Mouse (Mus musculus) left cerebral cortex, adult 2 months (tissue): ENCODE results near the gene Cacna1c. TPM values are rescaled to one million over a fixed set of nuclear protein-coding genes. Genes with fewer than 3 reads are reported as not detected.

ENCODE experiments used
- DNase-seq, 2 experiments: peaks; one replicate each; pipeline ENCODE4 v3.0.0; 2021 to 2022; ENCODE audit warnings: low spot score in 2 of 2, mixed read lengths in 1 of 2; ENCODE audit errors: extremely low spot score in 1 of 2
- H3K27ac ChIP-seq: fragments of 200-600 bp; 2 replicates; pipeline ENCODE4 v1.8.1; 2022
- H3K4me3 ChIP-seq: fragments of 200-600 bp; 2 replicates; pipeline ENCODE4 v1.8.1; 2022
- CTCF ChIP-seq: fragments of 200-600 bp; IDR thresholded peaks from 2 replicates; pipeline ENCODE4 v1.8.1; 2022; ENCODE audit warnings: antibody characterized with exemption, mild to moderate bottlenecking, moderate library complexity
- intact Hi-C: fragments of 180-260 bp; cut with DNase I; formaldehyde crosslinking; loops from one replicate; pipeline ENCODE4 v1.15.1; 2025
- total RNA-seq, 2 experiments: library from RNA; stranded (reverse); gene quantifications; 2 replicates each; pipeline ENCODE4 v1.2.3; 2021

Gene Cacna1c
- total RNA-seq, 2 experiments from 2014 or later: 69.1 to 73.9 TPM

DNA sequence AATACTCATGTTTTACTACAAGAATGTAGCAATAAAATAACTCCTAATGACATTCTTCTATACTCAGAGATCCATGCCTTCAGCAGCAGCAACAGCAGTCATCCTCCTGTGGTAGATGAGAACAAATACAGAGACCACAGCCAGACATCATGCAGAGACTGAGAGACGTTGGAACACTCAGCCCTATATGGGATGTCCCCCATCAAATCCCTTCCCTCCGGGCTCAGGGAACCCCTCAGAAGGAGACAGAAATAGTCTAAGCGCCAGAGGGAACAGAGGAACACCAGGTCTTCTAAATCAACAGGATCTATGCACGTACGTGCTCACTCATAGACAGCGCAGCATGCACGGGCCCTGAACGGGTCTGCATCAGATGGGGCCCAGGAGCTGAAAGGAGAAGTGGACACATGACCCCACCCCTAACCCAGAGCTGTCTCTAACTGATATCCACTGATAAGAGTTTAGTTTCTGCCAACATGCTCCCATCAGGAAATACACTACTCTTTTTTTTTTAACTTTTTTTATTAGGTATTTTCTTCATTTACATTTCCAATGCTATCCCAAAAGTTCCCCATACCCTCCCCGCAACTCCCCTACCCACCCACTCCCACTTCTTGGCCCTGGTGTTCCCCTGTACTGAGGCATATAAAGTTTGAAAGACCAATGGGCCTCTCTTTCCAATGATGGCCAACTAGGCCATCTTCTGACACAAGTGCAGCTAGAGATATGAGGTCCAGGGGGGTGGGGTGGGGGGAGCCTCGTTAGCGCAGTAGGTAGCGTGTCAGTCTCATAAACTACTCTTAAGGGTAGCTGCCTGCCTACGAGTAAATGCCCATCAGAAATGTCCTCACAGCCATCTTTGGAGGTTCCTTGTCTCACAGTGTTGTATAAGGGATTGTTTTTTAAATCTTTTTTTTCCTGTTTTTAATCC lies 182.8 kb downstream of the Cacna1c start:
- DNase-seq: no peak
- intact Hi-C loops: no loop called here

DNA sequence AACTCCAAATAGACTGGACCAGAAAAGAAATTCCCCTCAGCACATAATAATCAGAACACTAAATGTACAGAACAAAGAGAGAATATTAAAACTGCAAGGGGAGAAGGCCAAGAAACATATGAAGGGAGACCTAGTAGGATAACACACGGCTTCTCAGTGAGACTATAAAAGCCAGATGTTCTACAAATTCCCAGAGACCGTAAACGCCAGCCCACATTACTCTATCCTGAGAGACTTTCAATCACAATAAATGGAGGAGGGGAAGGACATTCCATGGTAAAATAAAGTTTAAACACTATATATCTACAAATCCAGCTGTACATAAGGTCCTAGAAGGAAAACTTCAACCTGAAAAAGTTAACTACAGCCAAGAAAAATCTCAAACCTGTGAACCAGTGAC lies 185.3 kb downstream of the Cacna1c start:
- intact Hi-C loops: no loop called here
- DNase-seq: no peak
- Histone ChIP-seq H3K27ac (no peak overlapping the region), H3K4me3 (no peak overlapping the region)
- TF ChIP-seq CTCF: no peak

More for the DNA sequence above, 182.8 kb downstream of the Cacna1c start:
- no peak overlapping the region for H3K27ac ChIP-seq
- no peak overlapping the region for H3K4me3 ChIP-seq
- no peak for TF ChIP-seq CTCF

DNA sequence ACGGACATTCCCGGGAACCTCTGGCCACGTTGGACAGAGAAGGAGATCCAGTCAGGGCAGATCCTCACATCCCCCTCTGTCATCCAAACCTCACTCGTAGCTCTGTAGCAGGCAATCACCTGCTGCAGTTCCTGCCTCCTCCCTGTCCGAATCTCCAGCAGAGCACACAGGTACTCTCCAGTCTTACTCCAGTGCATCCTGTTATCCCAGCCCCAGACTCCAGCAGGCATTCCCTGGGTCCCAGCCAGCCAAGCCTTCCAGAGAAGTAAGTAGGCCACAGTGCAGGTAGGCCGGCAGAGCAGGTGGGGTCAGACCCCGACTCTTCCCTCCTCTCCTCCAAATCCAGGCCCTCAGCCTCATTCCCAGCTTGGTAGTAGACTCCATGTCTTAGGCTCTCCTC lies 186.7 kb downstream of the Cacna1c start:
- no peak for TF ChIP-seq CTCF
- no peak overlapping the region for H3K4me3 ChIP-seq
- no peak overlapping the region for H3K27ac ChIP-seq
- DNase-seq: no peak
- intact Hi-C loops: no loop called here

DNA sequence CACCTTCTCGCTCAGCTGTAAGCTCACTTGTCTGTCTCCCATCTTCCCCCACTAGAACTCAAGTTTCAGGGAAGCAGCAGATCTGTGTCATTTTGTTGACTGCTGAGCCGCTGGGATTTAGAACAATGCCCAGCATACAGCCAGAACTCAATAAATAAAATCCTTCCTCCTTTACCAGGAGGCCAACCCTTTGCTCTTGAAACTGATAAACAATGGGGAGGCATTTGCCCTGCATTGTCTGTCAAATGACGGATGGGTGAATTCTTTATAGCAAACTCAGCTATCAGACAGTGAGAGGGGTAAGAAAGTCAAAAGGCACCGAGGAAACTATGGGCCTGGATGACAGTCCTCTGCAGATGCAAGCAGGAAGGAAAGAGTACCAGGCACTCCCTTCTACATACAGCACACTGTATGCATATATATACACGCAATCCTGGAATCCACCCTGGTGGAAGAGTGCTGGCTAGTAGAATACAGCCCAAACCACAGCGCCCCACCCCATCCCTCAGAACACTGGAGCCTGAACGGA lies 187.5 kb downstream of the Cacna1c start:
- Histone ChIP-seq H3K27ac (no peak overlapping the region), H3K4me3 (no peak overlapping the region)
- DNase-seq: no peak
- intact Hi-C loops: no loop called here
- TF ChIP-seq CTCF: no peak

DNA sequence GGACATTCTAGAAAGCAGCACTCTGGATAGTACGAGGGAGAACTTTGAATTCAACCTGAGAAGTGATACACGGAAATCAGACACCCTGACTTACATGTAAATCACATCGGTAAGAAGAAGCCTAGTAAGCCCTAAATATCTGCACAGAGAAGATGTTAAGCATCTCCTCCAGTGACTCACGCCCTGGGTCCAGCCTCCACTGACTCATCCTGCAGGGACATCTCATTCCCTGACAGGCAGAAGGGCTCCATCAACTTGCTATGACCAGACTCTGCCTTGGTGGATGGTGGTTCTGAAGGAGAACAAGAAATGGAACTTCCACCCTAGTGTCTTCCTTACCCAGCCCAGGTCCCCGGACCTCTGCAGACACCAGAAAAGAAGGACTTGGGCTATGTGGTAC lies 191.6 kb downstream of the Cacna1c start:
- no peak overlapping the region for H3K4me3 ChIP-seq
- H3K27ac ChIP-seq: no peak overlapping the region
- intact Hi-C loops: no loop called here
- DNase-seq: no peak
- no peak for TF ChIP-seq CTCF

DNA sequence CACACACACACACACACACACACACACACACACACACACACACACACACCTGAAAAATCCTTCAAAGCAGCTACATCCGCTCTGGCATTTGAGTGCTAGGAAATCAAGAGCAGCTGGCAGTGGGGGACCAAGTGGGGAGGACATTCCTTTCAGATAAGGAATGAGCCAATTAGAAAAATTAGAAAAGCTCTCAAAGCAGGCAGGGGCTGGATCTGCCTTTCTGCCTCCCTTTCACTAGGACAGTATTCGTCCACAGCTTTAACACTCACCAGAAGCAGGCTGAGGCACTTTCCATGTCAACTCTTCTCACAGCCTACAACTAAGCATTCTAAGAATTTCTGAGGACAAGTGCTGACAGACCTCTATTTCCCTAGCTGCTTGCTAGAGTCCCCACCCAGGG lies 194.8 kb downstream of the Cacna1c start:
- DNase-seq: no peak
- intact Hi-C loops: no loop called here
- no peak for TF ChIP-seq CTCF
- H3K27ac ChIP-seq: no peak overlapping the region
- no peak overlapping the region for H3K4me3 ChIP-seq

DNA sequence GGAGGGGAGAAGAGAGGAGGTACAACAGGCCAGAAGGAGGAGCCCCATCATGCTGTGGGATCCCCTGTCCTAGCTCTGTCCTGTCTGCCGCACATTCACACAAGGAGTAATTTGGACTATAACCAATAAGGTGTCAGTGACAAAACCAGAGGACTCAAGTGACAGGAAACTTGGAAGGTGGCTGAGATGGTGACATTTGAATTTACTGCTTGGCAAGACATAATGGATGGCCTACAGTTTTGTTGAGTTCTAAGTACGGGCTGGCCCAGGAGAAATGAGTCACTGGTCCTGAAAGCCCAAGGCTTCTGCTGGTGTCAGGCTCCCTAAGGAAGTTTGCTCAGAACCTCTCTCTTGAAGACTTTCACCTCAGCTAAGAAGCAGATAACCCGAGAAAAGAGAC lies 196.0 kb downstream of the Cacna1c start:
- DNase-seq: no peak
- no peak for TF ChIP-seq CTCF
- intact Hi-C loops: no loop called here
- Histone ChIP-seq H3K4me3 (no peak overlapping the region), H3K27ac (no peak overlapping the region)

DNA sequence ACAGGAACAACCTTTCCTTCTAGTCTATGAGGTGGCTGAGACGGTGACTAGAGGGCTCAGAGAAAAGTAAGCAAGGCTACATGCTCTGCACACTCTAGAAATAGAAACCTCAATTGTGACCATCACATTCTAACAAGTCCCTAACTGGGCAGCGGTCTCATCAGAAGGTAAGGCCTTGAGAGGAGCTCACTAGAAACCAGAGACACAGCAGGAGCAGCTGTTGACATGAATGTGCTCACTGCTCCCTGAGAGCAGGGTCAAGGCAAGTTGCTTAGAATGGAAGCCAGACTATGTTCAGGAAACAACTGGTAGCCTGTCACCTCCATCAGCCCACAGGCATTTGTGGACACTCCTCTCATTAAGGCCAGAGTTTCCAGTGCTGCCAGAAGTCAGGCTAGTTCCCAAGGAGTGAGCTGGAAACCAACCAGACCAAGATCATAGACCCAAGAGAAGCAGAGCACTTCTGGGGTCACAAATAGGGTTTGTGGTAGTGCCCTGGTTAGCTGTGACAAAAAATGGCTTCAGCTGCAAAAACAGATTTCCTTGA lies 196.8 kb downstream of the Cacna1c start:
- no peak for TF ChIP-seq CTCF
- DNase-seq: no peak
- Histone ChIP-seq H3K27ac (no peak overlapping the region), H3K4me3 (no peak overlapping the region)
- intact Hi-C loops: no loop called here

DNA sequence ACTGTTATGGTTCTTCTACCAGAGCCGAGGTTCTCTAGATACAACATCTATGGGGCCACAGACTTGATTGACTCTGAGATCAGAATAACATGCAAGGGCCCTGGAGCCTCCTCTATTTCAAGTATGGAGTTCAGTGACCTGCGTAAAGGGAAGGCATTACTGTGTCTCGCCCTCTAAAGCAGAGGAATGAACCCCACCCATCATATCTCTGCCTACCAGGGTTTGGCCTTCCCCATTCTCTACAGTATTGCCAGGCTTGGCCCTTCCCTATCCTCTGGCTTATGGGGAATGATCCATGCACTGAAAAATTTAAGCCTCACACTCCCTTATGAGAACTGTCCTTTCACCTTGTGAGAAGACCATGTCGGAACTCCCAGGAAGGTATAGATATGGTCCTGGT lies 198.8 kb downstream of the Cacna1c start:
- no peak for DNase-seq
- Histone ChIP-seq H3K4me3 (no peak overlapping the region), H3K27ac (no peak overlapping the region)
- TF ChIP-seq CTCF: no peak
- intact Hi-C loops: no loop called here

DNA sequence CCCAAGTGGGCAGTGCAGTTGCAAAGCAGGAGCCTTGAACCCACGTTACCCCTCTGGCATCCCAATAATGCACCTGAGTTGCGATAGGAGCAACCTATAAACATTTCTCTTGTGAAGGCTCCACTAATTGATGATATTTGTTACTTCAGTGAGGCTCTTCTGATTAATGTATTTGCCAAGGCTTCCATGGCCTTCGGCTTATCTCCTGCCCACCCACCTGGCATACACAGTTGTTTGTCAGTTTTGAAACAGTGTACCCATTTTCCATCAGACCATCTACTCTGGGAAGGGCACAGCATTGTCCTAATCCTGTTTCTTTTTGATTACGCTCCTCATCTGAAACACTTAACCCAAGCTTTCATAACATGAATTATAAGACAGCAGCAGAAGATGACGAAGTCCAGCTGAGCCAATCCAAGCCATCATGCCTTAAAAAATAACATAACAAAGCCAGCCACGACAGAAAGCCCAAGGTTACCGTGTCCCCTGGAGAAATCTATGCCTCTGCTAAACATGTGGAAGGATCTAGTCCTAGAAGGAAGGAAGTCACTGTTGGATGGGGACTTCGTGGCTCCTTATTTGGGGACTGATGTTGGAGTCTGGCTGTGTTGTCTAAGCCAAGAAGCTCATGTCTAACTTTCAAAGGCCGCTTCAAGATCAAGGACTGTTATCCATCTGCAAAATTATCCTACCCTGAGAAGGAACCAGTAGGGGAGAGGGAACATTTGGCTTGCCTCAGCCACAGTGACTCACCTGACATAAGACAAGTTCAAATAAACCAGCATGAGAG lies 201.8 kb downstream of the Cacna1c start:
- H3K27ac ChIP-seq: no peak overlapping the region
- intact Hi-C loops: no loop called here
- TF ChIP-seq CTCF: no peak
- H3K4me3 ChIP-seq: no peak overlapping the region
- no peak for DNase-seq

DNA sequence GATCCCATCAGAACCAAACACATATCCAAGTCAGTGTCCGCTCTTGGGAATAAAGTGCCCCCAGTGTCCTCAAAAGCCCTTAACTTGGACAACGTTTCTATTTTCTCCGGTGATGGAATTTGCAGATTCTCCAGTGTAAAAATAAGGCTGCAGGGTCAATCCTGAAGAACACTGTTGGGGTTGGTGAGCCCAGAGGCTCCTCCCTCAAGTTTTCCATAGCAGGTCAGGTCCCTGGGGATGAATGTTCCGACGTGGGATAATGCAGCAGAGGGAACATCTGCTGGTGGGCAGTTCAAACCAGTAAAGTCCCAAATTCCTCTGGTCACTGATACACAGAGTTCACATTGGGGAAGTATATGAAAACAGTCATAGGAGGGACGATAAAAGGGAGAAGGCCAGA lies 203.8 kb downstream of the Cacna1c start:
- intact Hi-C loops: no loop called here
- Histone ChIP-seq H3K27ac (no peak overlapping the region), H3K4me3 (no peak overlapping the region)
- no peak for TF ChIP-seq CTCF
- no peak for DNase-seq
